Mouse (Mus musculus) right cerebral cortex, postnatal 4 days (tissue): ENCODE measurements around the gene B3gat2.

Experiments
- DNase-seq: peaks from one replicate; pipeline ENCODE4 v3.0.0-alpha.2; 2022

Gene B3gat2

GRCm38 (mm10) chr1:23761502-23762135 is at the start of gene B3gat2:
B3gat2 (plus strand) TSS chr1:23761753.
- peak; percentile 78 for DNase-seq

- DNase-seq = no peak
Measured at GRCm38 (mm10) chr1:23720326-23720725, 41.2 kb upstream of the B3gat2 start.

- DNase-seq = no peak
Measured at GRCm38 (mm10) chr1:23721036-23721435, 40.5 kb upstream of the B3gat2 start.

- no peak for DNase-seq
Measured at GRCm38 (mm10) chr1:23722469-23723372, 38.8 kb upstream of the B3gat2 start.

DNA sequence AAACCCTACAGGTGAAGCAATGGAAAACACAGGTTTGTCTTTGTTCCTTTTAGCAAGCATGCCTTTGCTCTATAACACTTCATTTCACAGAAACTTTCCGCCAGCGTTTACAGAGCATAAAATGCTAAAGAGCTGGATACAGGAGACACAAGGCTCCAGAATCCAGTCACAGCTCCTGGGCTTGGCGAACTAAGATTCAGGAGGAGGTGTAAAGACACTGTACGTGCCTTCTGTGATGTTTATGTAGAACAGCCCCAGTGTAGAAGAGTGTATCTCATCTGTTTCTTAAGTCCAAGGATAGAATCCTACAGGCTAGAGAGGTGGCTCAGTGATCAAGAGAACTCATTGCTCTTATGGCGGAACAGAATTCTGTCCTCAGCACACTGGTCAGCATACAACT is 30.2 kb upstream of the B3gat2 start:
- no peak for DNase-seq

DNA sequence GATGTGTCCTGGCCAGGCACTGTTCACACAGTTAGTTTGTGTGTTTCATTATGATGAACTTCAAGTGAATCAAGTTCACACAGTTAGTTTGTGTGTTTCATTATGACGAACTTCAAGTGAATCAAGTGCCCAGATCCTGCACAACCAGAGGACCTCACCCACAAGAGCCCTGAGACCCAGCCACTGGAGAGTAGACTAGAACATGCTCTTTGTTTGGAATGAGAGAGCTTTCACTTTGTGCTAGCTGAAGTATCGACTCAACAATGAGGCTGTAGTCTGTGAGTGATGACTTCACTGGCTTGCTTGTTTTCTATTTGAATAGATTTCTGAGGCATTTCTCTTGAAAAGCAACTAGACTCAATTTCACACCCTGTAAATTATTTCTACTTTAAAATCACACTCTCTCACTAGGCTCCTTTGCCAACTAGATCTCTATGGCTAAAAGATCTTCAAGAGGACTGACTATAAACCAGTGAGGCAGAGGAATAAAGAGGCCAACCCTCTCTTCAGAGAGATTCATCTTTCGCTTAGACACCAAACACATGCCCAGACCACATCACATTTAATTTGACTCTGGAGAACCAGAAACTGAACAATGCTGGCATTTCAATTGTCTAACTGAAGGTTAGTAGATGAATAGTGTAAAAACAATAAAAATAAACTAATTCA is 10.6 kb upstream of the B3gat2 start:
- DNase-seq = no peak

GRCm38 (mm10) chr1:23753091-23753490 is 8.5 kb upstream of the B3gat2 start:
- DNase-seq = no peak

DNA sequence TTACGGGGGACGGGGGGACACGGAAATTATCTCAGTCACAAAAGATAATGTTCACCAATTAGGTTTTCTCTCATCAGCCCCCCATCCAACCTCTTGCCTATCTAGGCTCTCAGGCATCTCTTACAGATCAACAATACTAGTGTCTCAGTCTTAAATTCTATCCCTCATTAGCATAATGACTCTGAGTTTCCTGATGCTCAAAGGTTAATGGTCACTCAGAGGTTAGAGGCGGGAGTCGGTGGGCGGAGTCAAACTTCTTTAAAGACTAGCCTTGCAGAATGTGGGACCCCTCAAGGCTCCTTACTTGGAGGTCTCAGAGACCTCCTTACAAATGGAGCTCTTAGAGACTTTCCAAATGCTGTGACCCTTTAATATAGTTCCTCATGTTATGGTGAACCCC is 8.0 kb upstream of the B3gat2 start:
- DNase-seq = no peak

- no peak for DNase-seq
Measured at GRCm38 (mm10) chr1:23754340-23754739, 7.2 kb upstream of the B3gat2 start.

GRCm38 (mm10) chr1:23754967-23755366 is 6.6 kb upstream of the B3gat2 start:
- no peak for DNase-seq

GRCm38 (mm10) chr1:23762136-23762687 is 659 bp downstream of the B3gat2 start:
- DNase-seq = peak; percentile 55

DNA sequence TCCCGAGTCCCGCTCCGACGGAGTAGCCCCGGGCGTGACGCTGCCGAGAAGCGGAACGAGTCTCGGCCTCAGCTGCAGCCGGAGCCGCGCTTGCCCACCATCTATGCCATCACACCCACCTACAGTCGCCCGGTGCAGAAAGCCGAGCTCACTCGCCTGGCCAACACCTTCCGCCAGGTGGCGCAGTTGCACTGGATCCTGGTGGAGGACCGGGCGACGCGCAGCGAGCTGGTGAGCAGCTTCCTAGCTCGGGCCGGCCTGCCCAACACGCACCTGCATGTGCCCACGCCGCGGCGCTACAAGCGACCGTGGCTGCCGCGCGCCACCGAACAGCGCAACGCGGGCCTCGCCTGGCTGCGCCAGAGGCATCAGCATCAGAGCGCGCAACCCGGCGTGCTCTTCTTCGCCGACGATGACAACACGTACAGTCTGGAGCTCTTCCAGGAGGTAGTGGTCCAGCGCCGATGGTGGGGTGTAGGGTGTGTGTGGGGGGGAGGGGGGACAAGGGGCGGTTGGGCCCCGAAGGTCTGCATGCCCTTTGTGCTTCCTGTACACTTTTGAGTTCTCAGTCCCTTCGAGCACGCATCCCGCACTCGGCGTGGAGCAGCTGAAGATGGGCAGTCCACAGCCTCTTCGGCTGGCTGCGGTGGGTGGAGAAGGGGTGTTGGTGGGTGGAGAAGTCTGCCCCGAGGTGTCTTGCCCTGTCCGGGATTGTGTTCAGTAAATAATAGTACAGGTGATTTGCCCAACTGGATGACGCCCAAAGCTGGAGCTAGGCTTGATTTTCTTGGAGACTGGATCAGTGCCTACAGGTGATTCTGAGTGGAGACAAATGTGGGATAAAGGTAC is 1.5 kb downstream of the B3gat2 start:
- DNase-seq = peak; percentile 99

DNA sequence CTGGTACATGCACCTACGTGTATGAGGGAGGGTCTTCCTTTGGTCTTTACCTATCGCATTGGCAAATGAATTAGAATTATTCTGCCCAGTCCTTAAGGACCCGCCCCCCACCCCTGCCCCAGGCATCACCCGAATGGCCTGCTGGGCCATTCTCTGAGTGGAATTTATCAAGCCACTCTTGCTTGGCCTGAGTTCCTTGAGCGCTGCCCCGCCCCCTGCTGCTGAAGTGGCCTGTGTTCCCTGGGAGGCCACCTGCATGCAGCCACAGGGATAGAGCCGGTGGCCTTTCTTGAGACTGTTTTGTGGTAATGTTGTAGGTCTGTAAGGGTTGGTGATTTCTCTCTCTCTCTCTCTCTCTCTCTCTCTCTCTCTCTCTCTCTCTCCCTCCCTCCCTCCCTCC is 2.2 kb downstream of the B3gat2 start:
- DNase-seq = no peak

DNA sequence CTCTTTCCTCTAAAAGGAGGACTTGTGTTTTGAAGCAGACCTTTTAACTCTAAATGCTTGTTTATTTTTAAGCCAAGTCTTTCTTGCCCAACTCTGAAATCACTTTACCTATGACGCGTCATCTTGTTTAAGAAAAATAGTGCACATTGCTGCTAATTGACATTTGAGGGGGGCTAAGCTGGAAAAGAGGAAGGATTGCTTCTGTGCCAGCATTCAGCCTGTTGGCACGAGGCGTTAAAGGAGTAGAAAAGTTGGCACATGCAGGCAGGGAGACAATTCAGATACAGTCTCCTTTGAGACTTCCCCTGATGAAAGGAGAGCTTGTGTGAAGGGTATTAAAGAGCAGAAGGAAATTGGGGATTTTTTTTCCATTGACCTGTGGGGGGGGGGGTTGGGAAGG is 3.2 kb downstream of the B3gat2 start:
- no peak for DNase-seq

GRCm38 (mm10) chr1:23773039-23773438 is 11.5 kb downstream of the B3gat2 start:
- no peak for DNase-seq

DNA sequence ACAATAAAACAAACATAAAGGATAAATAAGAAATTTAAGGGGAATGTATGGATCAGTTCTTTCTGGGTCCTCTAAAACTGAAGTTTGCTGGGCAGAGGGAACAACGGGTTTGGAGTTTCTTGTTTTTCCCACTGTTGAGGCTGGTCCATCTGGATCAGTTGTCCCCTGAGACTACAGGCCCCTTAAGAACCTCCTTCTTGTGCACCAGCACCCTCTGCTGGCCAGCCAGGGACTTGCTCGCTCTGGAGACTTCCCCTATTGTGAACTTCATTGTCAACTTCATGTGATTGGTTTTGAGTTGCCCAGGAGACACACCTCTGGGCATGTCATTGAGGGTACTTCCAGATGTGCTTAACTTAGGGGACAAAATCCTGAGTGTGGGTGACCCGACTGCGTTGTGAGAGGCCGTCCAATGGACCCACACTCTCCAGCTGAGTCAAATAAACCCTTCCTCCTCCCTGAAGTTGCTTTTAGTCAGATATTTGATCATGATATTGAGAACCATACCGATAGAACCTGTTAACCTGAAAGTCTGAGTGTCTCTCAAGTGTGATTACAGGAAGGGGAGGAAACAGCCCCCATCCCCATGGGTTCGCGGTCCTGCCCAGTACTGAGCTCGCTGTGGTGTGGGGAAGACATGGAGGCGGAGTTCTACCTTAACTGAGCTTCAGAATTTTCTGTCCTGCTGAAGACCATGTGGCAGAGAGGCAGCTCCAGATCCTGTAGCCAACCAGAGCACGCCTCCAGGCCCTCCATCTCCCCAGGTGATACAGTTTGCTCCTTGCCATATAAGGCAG is 31.4 kb downstream of the B3gat2 start:
- peak; percentile 75 for DNase-seq

DNA sequence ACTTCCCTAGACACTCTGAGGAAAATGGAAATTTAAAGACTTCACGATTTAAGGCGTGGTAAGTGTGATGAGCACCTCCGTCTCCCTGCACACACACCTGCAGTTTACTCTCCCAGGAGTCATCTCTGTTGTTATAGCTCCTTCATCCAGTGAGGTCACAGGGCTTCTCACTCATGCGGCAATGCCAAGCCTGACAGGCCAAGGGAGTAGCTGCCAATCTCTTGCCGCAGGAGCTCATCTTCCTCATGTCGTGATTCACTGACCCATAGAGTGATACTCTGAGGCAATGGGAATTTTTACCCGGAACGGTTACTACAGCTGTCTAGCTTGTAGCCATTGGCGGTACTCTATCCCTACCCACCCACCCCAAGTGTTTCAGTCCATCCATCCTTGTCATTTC is 36.8 kb downstream of the B3gat2 start:
- DNase-seq = no peak

GRCm38 (mm10) chr1:23821615-23822014 is 60.1 kb downstream of the B3gat2 start:
- DNase-seq = no peak

GRCm38 (mm10) chr1:23826887-23827758 is 65.6 kb downstream of the B3gat2 start:
- DNase-seq = peak; percentile 32

DNA sequence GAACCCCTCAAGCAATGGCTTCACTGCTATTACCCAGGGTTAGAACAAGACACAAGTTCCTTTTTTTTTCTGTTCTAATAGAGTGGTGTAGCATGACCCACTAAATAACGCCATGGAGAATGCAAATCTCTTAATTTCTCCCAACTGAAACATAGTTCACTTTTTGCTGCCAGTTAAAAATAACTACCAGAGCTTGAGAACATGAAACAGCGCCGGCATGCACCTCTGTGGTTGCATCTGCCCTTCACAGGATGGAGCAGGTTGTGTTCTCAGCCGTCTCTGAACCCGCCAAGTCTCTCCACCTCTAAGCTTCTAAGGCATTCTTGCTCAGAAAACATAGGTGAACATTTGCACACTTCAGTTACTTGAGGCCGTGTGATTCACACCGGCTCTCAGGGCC is 72.7 kb downstream of the B3gat2 start:
- no peak for DNase-seq

GRCm38 (mm10) chr1:23834819-23835218 is 73.3 kb downstream of the B3gat2 start:
- peak; percentile 19 for DNase-seq
